Mouse (Mus musculus) forebrain, embryonic 13.5 days (tissue): ENCODE measurements around the gene Adamts4. TPM values are rescaled to one million over a fixed set of nuclear protein-coding genes. Genes with fewer than 3 reads are reported as not detected.

Experiments used
- ATAC-seq: fragments of 200-750 bp; cut with Nextera tagmentation; 2 replicates; pipeline ENCODE4 v1.8.0; 2017
- H3K27ac ChIP-seq: fragments of 300-500 bp; sonication (generic); 2 replicates; pipeline ENCODE4 v1.5.1; 2015; ENCODE audit warnings: inconsistent platforms, mild to moderate bottlenecking, moderate library complexity
- H3K27me3 ChIP-seq: fragments of 300-500 bp; sonication (generic); 2 replicates; pipeline ENCODE4 v1.6.1; 2015; ENCODE audit warnings: mild to moderate bottlenecking, inconsistent platforms
- H3K36me3 ChIP-seq: fragments of 300-500 bp; sonication (generic); 2 replicates; pipeline ENCODE4 v1.6.1; 2015; ENCODE audit warnings: mild to moderate bottlenecking, inconsistent platforms; ENCODE audit not compliant: poor library complexity, severe bottlenecking
- H3K4me1 ChIP-seq: fragments of 300-500 bp; sonication (generic); 2 replicates; pipeline ENCODE4 v1.6.1; 2015; ENCODE audit warnings: inconsistent platforms
- H3K4me2 ChIP-seq: fragments of 300-500 bp; sonication (generic); 2 replicates; pipeline ENCODE4 v1.6.1; 2015; ENCODE audit warnings: inconsistent platforms, mild to moderate bottlenecking, moderate library complexity
- H3K4me3 ChIP-seq: fragments of 300-500 bp; sonication (generic); 2 replicates; pipeline ENCODE4 v1.5.1; 2015; ENCODE audit warnings: mild to moderate bottlenecking, inconsistent platforms
- H3K9ac ChIP-seq: fragments of 300-500 bp; sonication (generic); 2 replicates; pipeline ENCODE4 v1.6.1; 2015; ENCODE audit warnings: mild to moderate bottlenecking, inconsistent platforms
- H3K9me3 ChIP-seq: fragments of 300-500 bp; sonication (generic); replicated peaks from 2 replicates; pipeline ENCODE4 v1.6.1; 2016; ENCODE audit warnings: inconsistent platforms
- WGBS: fragments of 180-500 bp; shearing (Covaris S2); methylation state at CpG from one replicate; pipeline ENCODE4 v1.1.7; 2015; 5-methylcytosine and 5-hydroxymethylcytosine counted together
- polyA plus RNA-seq: library from polyadenylated mRNA; unstranded; fragments of >200 nt; fragmentation: Nextera tagmentation; extraction: Ambion mirVana; gene quantifications from 2 replicates; pipeline ENCODE4 v1.2.1, GENCODE M21; 2015

Adamts4 gene
- polyA plus RNA-seq, 1 experiment from 2014 or later = 7.3 TPM

GRCm38 (mm10) chr1:171283188-171284160, 33.3 kb downstream of the Adamts4 start:
- Histone ChIP-seq H3K4me2 (no peak overlapping the region), H3K9me3 (no peaks in the 10 kb centered on the region), H3K9ac (no peak overlapping the region), H3K4me3 (no peak overlapping the region), H3K36me3 (peaks cover 52% of the 10 kb centered on the region), H3K27me3 (no peaks in the 10 kb centered on the region), H3K4me1 (peaks cover 49% of the 10 kb centered on the region), H3K27ac (no peak overlapping the region)
- ATAC-seq = no peak
- 91% methylated on average over 18 of the region's 18 CpGs for WGBS

DNA sequence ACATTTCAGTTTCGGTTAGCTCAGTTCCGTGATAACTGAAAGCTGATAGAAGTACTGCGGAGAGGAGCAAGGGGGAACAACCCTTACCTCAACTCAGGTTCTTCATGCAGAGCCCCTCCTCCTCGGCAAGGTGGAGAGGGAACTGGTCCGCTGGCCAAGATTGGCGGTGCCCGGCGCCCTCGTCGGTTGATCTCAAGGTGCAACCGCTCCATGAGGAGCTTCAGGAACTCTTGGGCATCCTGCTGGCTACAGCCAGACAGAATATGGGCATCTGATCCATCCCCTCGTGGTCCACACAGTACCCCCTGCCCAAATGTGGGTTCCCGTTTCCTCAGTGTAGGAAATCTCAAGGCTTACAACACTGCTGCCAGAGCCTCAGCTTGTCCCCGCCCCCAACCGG, 34.3 kb downstream of the Adamts4 start:
- Histone ChIP-seq H3K9me3 (no peaks in the 10 kb centered on the region), H3K36me3 (peaks cover 59% of the 10 kb centered on the region), H3K4me1 (peaks cover 48% of the 10 kb centered on the region), H3K4me3 (no peak overlapping the region), H3K27ac (no peak overlapping the region), H3K4me2 (no peak overlapping the region), H3K9ac (no peak overlapping the region), H3K27me3 (no peaks in the 10 kb centered on the region)
- 92% methylated on average over 15 of the region's 15 CpGs for WGBS
- ATAC-seq = no peak

- H3K27me3 ChIP-seq = no peaks in the 10 kb centered on the region
- peaks cover 40% of the 10 kb centered on the region for H3K4me1 ChIP-seq
- H3K27ac ChIP-seq = no peak overlapping the region
- WGBS = 89% methylated on average over 20 of the region's 20 CpGs
- H3K4me2 ChIP-seq = no peak overlapping the region
- ATAC-seq = no peak
- no peak overlapping the region for H3K4me3 ChIP-seq
- H3K36me3 ChIP-seq = peaks cover 67% of the 10 kb centered on the region
- H3K9ac ChIP-seq = peak overlapping the region; percentile 47; the same call in 1 of the 2 replicates
- H3K9me3 ChIP-seq = no peaks in the 10 kb centered on the region
Observed at GRCm38 (mm10) chr1:171285096-171285892, 35.1 kb downstream of the Adamts4 start.

DNA sequence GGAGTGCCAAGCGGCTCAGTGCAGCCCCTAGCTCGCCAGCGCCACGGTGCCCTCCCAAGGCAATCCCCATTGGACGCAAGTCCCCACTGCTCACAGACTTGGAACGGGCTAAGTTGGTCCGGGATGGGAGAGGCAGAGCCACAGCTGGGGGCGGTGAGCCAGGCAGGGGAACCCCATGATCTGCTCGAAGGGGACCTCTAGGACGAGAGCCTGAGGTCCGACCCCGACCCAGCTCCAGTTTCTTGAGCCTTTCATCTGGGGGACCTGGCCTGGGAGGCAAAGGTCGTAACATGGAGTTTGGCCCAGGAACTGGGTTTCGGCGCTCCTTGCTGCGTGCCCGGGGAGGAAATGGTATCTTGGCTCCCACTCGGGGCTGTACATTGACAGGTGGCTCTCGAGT, 36.3 kb downstream of the Adamts4 start:
- ATAC-seq = no peak
- H3K4me3 ChIP-seq = peak overlapping the region; percentile 80
- H3K27ac ChIP-seq = no peak overlapping the region
- peak overlapping the region; percentile 70 for H3K4me2 ChIP-seq
- peak overlapping the region; percentile 96; the same call in 1 of the 2 replicates for H3K9ac ChIP-seq
- 90% methylated on average over 19 of the region's 19 CpGs for WGBS
- H3K9me3 ChIP-seq = no peaks in the 10 kb centered on the region
- H3K4me1 ChIP-seq = peaks cover 34% of the 10 kb centered on the region
- H3K36me3 ChIP-seq = peaks cover 68% of the 10 kb centered on the region
- H3K27me3 ChIP-seq = no peaks in the 10 kb centered on the region

DNA sequence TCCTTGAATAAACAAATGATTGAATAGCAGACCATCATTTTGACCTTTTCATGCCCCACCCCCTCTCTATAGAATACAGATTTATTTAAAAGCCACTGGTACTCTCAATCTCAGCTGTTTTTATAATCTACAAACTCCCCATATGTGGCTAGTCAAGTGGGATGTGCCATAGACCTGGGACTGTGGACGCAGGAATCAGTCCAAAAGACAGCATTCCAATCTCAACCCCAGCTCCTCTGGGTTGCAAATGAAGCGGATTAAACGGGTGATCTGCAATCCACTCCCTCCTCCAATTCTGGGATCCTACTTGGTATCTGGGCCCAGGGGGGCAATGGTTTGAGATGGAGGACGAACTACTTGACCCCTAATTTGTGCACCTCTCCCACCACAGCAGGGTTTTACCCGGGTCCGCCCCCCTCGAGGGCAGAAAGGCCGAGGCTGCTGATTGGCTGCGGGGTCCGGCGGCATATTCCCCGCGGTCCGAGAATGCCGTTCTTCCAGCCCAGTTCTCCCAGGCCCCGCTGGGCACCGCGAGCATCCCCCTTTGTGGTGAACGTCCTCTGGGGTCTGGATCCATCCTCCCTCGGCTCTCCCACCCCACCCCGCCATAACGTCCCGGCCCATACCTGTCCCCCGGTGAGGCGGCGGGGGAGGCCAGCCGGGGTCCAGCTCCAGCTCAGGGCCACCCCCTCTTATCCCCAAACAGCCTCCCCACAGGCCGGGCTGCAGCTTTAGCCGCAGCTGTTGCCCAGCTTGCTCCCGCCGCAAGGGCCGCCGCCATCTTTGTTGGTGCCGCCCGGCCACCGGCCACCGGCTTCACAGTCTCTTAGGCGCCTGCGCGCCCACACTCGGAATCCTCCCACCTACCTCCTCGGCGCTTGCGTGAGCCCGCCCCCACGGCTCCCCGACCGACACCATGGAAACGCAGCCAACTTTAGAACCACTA, 37.2 kb downstream of the Adamts4 start, which contains the start of gene Usp21:
TSS of gene Usp21 (minus strand) at position 856 of the 946 bp plus-strand sequence.
- H3K4me1 ChIP-seq = peaks cover 29% of the 10 kb centered on the region
- no peaks in the 10 kb centered on the region for H3K9me3 ChIP-seq
- H3K36me3 ChIP-seq = peaks cover 64% of the 10 kb centered on the region
- H3K27me3 ChIP-seq = no peaks in the 10 kb centered on the region
- H3K9ac ChIP-seq = peak within 1 kb of the TSS; percentile 96
- H3K4me3 ChIP-seq = peak within 1 kb of the TSS; percentile 80
- H3K27ac ChIP-seq = peak within 1 kb of the TSS; percentile 94
- peak; percentile 97 for ATAC-seq
- WGBS = under 1% methylated on average over 49 of the region's 49 CpGs
- peak within 1 kb of the TSS; percentile 70 for H3K4me2 ChIP-seq

GRCm38 (mm10) chr1:171288328-171288727, 38.1 kb downstream of the Adamts4 start:
- Histone ChIP-seq H3K4me3 (peak overlapping the region; percentile 80; the same call in 1 of the 2 replicates), H3K36me3 (peaks cover 57% of the 10 kb centered on the region), H3K9ac (peak overlapping the region; percentile 48; the same call in 1 of the 2 replicates)

DNA sequence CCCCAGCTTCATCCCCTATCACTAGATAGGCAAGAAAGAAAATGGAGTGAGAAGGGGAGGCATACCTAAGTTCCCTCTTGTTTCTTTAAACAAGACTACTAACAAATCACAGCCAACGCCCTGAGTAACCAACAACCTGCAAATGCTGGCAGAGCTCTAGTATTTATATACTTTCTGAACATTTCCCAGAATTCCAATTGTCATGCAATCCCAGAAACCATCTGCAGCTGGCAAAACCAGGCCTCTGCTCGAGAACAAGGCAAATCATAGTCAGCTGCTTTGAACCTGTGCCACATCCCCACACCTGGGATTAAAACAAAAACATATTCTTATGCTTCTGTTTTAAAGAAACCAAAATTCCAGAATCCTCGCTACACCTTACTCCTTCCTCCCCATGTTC, 43.1 kb downstream of the Adamts4 start:
- Histone ChIP-seq H3K4me3 (peak overlapping the region; percentile 68), H3K9ac (no peak overlapping the region)
- 93% methylated on average over 3 of the region's 3 CpGs for WGBS

More at GRCm38 (mm10) chr1:171288328-171288727, 38.1 kb downstream of the Adamts4 start:
- Histone ChIP-seq H3K4me2 (peak overlapping the region; percentile 70), H3K9me3 (no peaks in the 10 kb centered on the region), H3K27me3 (no peaks in the 10 kb centered on the region), H3K27ac (peak overlapping the region; percentile 94), H3K4me1 (peaks cover 33% of the 10 kb centered on the region)
- 70% methylated on average over 4 of the region's 4 CpGs for WGBS
- ATAC-seq = no peak

DNA sequence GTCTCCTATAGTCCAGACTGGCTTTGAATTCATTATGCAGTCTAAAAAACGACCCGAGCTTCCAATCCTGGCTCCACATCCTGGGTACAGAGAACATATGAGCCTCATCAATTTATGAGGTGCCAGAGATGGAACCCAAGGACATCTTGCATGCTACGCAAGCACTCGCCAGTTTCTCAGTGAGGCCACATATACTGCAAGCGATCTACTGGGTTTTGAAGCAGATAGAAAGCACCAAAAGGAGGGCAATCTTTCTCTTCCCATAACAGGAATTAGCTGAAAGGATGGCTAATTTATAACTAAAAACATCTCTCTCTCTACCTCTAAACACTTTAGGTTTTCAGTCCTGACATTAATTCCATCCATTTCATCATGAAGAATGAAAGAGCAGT, 43.7 kb downstream of the Adamts4 start:
- 43% methylated on average over 5 of the region's 5 CpGs for WGBS
- no peak for ATAC-seq
- peak overlapping the region; percentile 86 for H3K27ac ChIP-seq

More for the DNA sequence above, 43.1 kb downstream of the Adamts4 start:
- H3K27ac ChIP-seq = no peak overlapping the region
- H3K4me2 ChIP-seq = peak overlapping the region; percentile 80
- ATAC-seq = no peak
- peaks cover 23% of the 10 kb centered on the region for H3K36me3 ChIP-seq
- no peaks in the 10 kb centered on the region for H3K9me3 ChIP-seq
- peaks cover 22% of the 10 kb centered on the region for H3K27me3 ChIP-seq
- peaks cover 16% of the 10 kb centered on the region for H3K4me1 ChIP-seq

GRCm38 (mm10) chr1:171294298-171295062, 44.3 kb downstream of the Adamts4 start, which contains the start of gene Ufc1:
Gene Ufc1 (minus strand): TSS chr1:171295024.
- H3K4me2 ChIP-seq = peak within 1 kb of the TSS; percentile 80
- under 1% methylated on average over 42 of the region's 42 CpGs for WGBS
- peak within 1 kb of the TSS; percentile 77 for H3K9ac ChIP-seq
- peaks cover 13% of the 10 kb centered on the region for H3K4me1 ChIP-seq
- peaks cover 11% of the 10 kb centered on the region for H3K36me3 ChIP-seq
- peaks cover 28% of the 10 kb centered on the region for H3K27me3 ChIP-seq
- H3K4me3 ChIP-seq = peak within 1 kb of the TSS; percentile 68
- ATAC-seq = peak; percentile 89
- H3K27ac ChIP-seq = peak within 1 kb of the TSS; percentile 86
- no peaks in the 10 kb centered on the region for H3K9me3 ChIP-seq

More for the DNA sequence above, 43.7 kb downstream of the Adamts4 start:
- Histone ChIP-seq H3K4me2 (peak overlapping the region; percentile 80), H3K9me3 (no peaks in the 10 kb centered on the region), H3K27me3 (peaks cover 28% of the 10 kb centered on the region), H3K4me1 (peaks cover 13% of the 10 kb centered on the region), H3K36me3 (peaks cover 17% of the 10 kb centered on the region), H3K4me3 (peak overlapping the region; percentile 68), H3K9ac (peak overlapping the region; percentile 77)

DNA sequence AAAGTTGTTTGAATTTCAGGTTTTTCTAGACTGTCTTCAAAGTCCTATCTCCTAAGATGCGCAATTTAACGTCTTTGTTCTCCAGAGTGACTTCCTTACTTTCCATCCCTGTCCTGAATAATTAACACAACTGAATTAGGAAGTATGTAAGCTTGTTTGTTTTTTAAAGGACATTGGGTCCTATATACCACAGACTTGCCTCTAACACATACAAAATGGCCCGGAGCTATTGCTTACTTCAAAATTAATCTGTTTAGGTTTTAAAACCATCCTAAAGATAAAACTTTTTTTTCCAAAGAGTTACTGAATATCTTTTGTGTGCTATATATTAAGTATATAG, 44.8 kb downstream of the Adamts4 start:
- Histone ChIP-seq H3K4me2 (peak overlapping the region; percentile 80), H3K4me3 (peak overlapping the region; percentile 68), H3K9ac (peak overlapping the region; percentile 77), H3K4me1 (peaks cover 13% of the 10 kb centered on the region), H3K27me3 (peaks cover 28% of the 10 kb centered on the region), H3K36me3 (peaks cover 6% of the 10 kb centered on the region), H3K27ac (peak overlapping the region; percentile 86), H3K9me3 (no peaks in the 10 kb centered on the region)
- peak; percentile 44 for ATAC-seq
- 21% methylated on average over 3 of the region's 3 CpGs for WGBS
